Mouse (Mus musculus): ENCODE data around the gene Col4a3bp. TPM values are rescaled to one million over a fixed set of nuclear protein-coding genes. Genes with fewer than 3 reads are reported as not detected.

The Col4a3bp gene
- 12.5 and 14.0 TPM in 2 replicates for polyA plus RNA-seq (2015; fragmentation: Nextera tagmentation; extraction: Ambion mirVana)

- Histone ChIP-seq H3K4me3 (peak within 1 kb of the TSS; percentile 97), H3K27ac (peak within 1 kb of the TSS; percentile 85), H3K4me2 (peak within 1 kb of the TSS; percentile 84), H3K4me1 (peaks cover 4% of the 10 kb centered on the region; the same call in 1 of the 2 replicates), H3K27me3 (no peaks in the 10 kb centered on the region), H3K9me3 (no peaks in the 10 kb centered on the region), H3K9ac (peak within 1 kb of the TSS; percentile 97), H3K36me3 (no peaks in the 10 kb centered on the region)
- ATAC-seq (ENCODE audit: insufficient number of reproducible peaks, insufficient read depth, low FRiP score, low TSS enrichment, low read depth): peak; percentile 99
- WGBS: under 1% methylated on average over 41 of the region's 50 CpGs
Measured at GRCm38 (mm10) chr13:96542081-96542889, at the start of gene Col4a3bp, which contains the start of gene Polk. Col4a3bp (plus strand) TSS chr13:96542618. Polk (minus strand) TSS chr13:96542579.

GRCm38 (mm10) chr13:96496630-96497029, 45.8 kb upstream of the Col4a3bp start:
- no peak overlapping the region for H3K9ac ChIP-seq
- H3K27ac ChIP-seq: no peak overlapping the region
- no peak overlapping the region for H3K4me3 ChIP-seq
- no peak for ATAC-seq (ENCODE audit: insufficient number of reproducible peaks, insufficient read depth, low FRiP score, low TSS enrichment, low read depth)
- no peak overlapping the region for H3K4me2 ChIP-seq
- 81% methylated on average over 8 of the region's 8 CpGs for WGBS
- peaks cover 10% of the 10 kb centered on the region for H3K36me3 ChIP-seq
- H3K9me3 ChIP-seq: no peaks in the 10 kb centered on the region
- no peaks in the 10 kb centered on the region for H3K4me1 ChIP-seq
- no peaks in the 10 kb centered on the region for H3K27me3 ChIP-seq

GRCm38 (mm10) chr13:96499891-96500290, 42.5 kb upstream of the Col4a3bp start:
- H3K36me3 ChIP-seq: peaks cover 13% of the 10 kb centered on the region
- WGBS: 74% methylated on average over 2 of the region's 2 CpGs
- ATAC-seq (ENCODE audit: insufficient number of reproducible peaks, insufficient read depth, low FRiP score, low TSS enrichment, low read depth): no peak

DNA sequence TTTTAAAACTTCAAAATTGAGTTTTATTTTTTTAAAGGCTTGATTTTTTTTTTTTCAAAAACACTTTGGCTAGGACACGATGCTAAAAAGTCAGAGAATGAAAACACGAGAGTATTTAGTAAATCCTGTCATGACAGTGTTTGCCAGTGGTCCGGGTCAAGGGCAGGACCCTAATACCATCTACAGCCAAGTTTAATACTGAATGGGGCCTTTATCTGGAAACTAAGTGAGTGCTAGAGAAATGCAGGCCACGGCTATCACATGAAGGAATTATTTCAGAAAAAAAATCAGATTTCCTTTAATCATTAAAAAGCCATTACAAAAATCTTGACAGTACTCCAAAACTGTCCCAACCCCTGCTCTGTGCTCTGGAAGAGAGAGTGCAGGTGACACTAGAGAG, 36.8 kb upstream of the Col4a3bp start:
- Histone ChIP-seq H3K9ac (no peak overlapping the region), H3K36me3 (peaks cover 6% of the 10 kb centered on the region; the same call in 1 of the 2 replicates), H3K4me1 (no peaks in the 10 kb centered on the region), H3K27me3 (no peaks in the 10 kb centered on the region), H3K27ac (no peak overlapping the region), H3K9me3 (no peaks in the 10 kb centered on the region), H3K4me3 (no peak overlapping the region), H3K4me2 (no peak overlapping the region)
- ATAC-seq (ENCODE audit: insufficient number of reproducible peaks, insufficient read depth, low FRiP score, low TSS enrichment, low read depth): no peak
- WGBS: 83% methylated on average over 4 of the region's 4 CpGs

More at GRCm38 (mm10) chr13:96499891-96500290, 42.5 kb upstream of the Col4a3bp start:
- Histone ChIP-seq H3K4me3 (no peak overlapping the region), H3K27me3 (no peaks in the 10 kb centered on the region), H3K27ac (no peak overlapping the region), H3K4me1 (no peaks in the 10 kb centered on the region), H3K4me2 (no peak overlapping the region), H3K9ac (no peak overlapping the region), H3K9me3 (no peaks in the 10 kb centered on the region)

GRCm38 (mm10) chr13:96506313-96506712, 36.1 kb upstream of the Col4a3bp start:
- Histone ChIP-seq H3K27ac (no peak overlapping the region), H3K4me1 (no peaks in the 10 kb centered on the region), H3K36me3 (peaks cover 3% of the 10 kb centered on the region; the same call in 1 of the 2 replicates), H3K9ac (no peak overlapping the region), H3K9me3 (no peaks in the 10 kb centered on the region), H3K27me3 (no peaks in the 10 kb centered on the region), H3K4me3 (no peak overlapping the region), H3K4me2 (no peak overlapping the region)
- ATAC-seq (ENCODE audit: insufficient number of reproducible peaks, insufficient read depth, low FRiP score, low TSS enrichment, low read depth): no peak
- WGBS: 85% methylated on average over 6 of the region's 6 CpGs

GRCm38 (mm10) chr13:96507541-96507940, 34.9 kb upstream of the Col4a3bp start:
- Histone ChIP-seq H3K36me3 (peaks cover 3% of the 10 kb centered on the region; the same call in 1 of the 2 replicates), H3K27me3 (no peaks in the 10 kb centered on the region), H3K27ac (no peak overlapping the region), H3K9me3 (no peaks in the 10 kb centered on the region), H3K4me2 (no peak overlapping the region), H3K4me3 (no peak overlapping the region), H3K4me1 (peaks cover 5% of the 10 kb centered on the region; the same call in 1 of the 2 replicates), H3K9ac (no peak overlapping the region)
- 90% methylated on average over 4 of the region's 4 CpGs for WGBS
- ATAC-seq (ENCODE audit: insufficient number of reproducible peaks, insufficient read depth, low FRiP score, low TSS enrichment, low read depth): no peak

DNA sequence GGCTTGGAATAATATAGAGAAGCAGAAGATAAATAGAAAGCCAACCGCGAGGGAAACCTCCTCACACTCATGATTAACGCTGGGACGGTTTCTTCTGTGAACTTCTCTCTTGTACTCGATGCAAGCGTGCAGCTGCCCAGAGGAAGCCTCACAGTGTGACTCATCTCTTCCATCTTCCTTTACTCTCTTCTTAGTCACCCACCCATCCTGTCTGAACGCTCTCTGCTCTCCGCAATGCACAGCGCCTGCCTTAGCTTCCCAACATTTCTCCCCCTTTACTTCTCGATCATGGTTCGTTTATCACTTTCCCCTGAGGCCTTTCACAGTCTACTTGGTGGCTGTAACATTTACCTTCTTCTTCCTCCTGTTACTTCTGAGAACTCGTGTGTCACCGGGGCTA, 31.8 kb upstream of the Col4a3bp start:
- WGBS: 86% methylated on average over 13 of the region's 13 CpGs
- H3K4me3 ChIP-seq: no peak overlapping the region
- H3K36me3 ChIP-seq: 0 out of 2 replicates have a peak, but pooled peaks cover 3% of the 10 kb centered on the region
- no peaks in the 10 kb centered on the region for H3K27me3 ChIP-seq
- no peak for ATAC-seq (ENCODE audit: insufficient number of reproducible peaks, insufficient read depth, low FRiP score, low TSS enrichment, low read depth)
- H3K9ac ChIP-seq: no peak overlapping the region
- no peak overlapping the region for H3K27ac ChIP-seq
- H3K4me1 ChIP-seq: peaks cover 5% of the 10 kb centered on the region; the same call in 1 of the 2 replicates
- no peaks in the 10 kb centered on the region for H3K9me3 ChIP-seq
- no peak overlapping the region for H3K4me2 ChIP-seq

DNA sequence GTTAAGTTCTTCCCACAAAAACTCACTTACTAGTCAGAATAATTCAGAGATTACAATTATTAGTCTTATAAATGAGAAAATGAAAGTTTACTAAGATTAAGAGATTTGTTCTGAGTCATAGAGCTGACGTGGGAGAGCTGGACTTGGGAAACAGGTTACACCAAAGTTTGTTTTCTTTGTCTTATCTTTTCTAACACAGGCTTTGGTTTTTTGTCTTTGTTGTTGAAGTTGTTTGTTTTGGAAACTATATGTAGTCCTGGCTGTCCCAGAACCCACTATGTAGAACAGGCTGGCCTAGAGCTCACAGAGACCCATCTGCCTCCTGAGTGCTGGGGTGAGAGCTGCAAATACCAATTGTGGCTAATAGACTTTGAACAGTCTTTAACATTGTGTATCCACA, 31.2 kb upstream of the Col4a3bp start:
- Histone ChIP-seq H3K9ac (no peak overlapping the region), H3K27me3 (no peaks in the 10 kb centered on the region), H3K27ac (no peak overlapping the region), H3K4me2 (no peak overlapping the region), H3K36me3 (peaks cover 5% of the 10 kb centered on the region; the same call in 1 of the 2 replicates), H3K9me3 (no peaks in the 10 kb centered on the region), H3K4me1 (peaks cover 5% of the 10 kb centered on the region; the same call in 1 of the 2 replicates), H3K4me3 (no peak overlapping the region)
- WGBS: 81% methylated on average over 1 of the region's 1 CpGs
- no peak for ATAC-seq (ENCODE audit: insufficient number of reproducible peaks, insufficient read depth, low FRiP score, low TSS enrichment, low read depth)

DNA sequence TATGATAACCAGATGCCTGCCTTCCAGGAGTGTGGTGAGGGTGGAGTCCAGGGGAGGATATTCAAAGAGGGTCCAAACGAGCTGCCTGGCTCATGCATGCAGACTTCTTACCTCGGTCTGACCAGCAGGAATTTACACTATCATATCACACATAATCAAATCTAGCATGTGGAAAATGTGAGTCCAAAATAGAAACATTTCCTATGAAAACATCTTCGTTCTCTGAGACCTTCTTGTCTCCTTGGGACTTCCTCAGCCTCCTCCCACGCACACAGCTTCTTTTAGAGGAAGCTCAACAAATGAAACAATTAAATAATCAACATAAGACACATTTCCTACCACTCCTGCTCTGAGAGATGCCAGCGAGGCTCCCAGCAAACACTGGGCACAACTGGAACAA, 30.5 kb upstream of the Col4a3bp start:
- peaks cover 6% of the 10 kb centered on the region; the same call in 1 of the 2 replicates for H3K36me3 ChIP-seq
- peaks cover 5% of the 10 kb centered on the region; the same call in 1 of the 2 replicates for H3K4me1 ChIP-seq
- no peaks in the 10 kb centered on the region for H3K27me3 ChIP-seq
- H3K27ac ChIP-seq: no peak overlapping the region
- ATAC-seq (ENCODE audit: insufficient number of reproducible peaks, insufficient read depth, low FRiP score, low TSS enrichment, low read depth): no peak
- no peak overlapping the region for H3K4me3 ChIP-seq
- H3K9me3 ChIP-seq: no peaks in the 10 kb centered on the region
- no peak overlapping the region for H3K4me2 ChIP-seq
- 54% methylated on average over 5 of the region's 5 CpGs for WGBS
- H3K9ac ChIP-seq: no peak overlapping the region

- no peak overlapping the region for H3K27ac ChIP-seq
- no peak overlapping the region for H3K9ac ChIP-seq
- no peaks in the 10 kb centered on the region for H3K9me3 ChIP-seq
- 90% methylated on average over 5 of the region's 5 CpGs for WGBS
- no peak overlapping the region for H3K4me2 ChIP-seq
- peaks cover 5% of the 10 kb centered on the region; the same call in 1 of the 2 replicates for H3K4me1 ChIP-seq
- peaks cover 6% of the 10 kb centered on the region; the same call in 1 of the 2 replicates for H3K36me3 ChIP-seq
- H3K27me3 ChIP-seq: no peaks in the 10 kb centered on the region
- no peak overlapping the region for H3K4me3 ChIP-seq
- ATAC-seq (ENCODE audit: insufficient number of reproducible peaks, insufficient read depth, low FRiP score, low TSS enrichment, low read depth): no peak
Measured at GRCm38 (mm10) chr13:96514154-96514942, 28.1 kb upstream of the Col4a3bp start.

DNA sequence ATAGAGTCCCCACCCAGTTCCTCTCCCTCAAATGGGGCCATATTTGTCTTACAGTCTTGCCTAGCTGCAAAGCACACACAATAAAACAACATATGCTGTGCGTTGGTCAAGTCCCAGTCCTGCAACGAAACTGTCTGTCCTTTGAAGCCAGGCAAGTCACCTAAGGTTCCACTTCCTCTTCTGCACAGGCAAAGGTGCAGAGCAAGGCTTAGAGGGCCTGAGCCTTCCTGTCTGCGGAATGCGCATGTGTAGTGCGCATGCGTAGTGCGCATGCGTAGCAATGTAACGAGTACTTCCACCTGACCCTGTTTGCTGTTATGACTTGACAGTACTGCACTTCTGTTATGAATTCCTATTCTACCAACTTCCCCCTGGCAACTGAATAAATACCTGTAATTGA, 26.2 kb upstream of the Col4a3bp start:
- WGBS: 87% methylated on average over 9 of the region's 9 CpGs
- H3K4me1 ChIP-seq: peaks cover 5% of the 10 kb centered on the region; the same call in 1 of the 2 replicates
- no peaks in the 10 kb centered on the region for H3K9me3 ChIP-seq
- peaks cover 6% of the 10 kb centered on the region; the same call in 1 of the 2 replicates for H3K36me3 ChIP-seq
- H3K4me2 ChIP-seq: no peak overlapping the region
- no peaks in the 10 kb centered on the region for H3K27me3 ChIP-seq
- H3K9ac ChIP-seq: no peak overlapping the region
- no peak overlapping the region for H3K27ac ChIP-seq
- H3K4me3 ChIP-seq: no peak overlapping the region
- ATAC-seq (ENCODE audit: insufficient number of reproducible peaks, insufficient read depth, low FRiP score, low TSS enrichment, low read depth): no peak

All from embryonic facial prominence, embryonic 13.5 days (tissue).